Mouse (Mus musculus) midbrain, embryonic 13.5 days (tissue): ENCODE data around the gene Stat1. TPM values are rescaled to one million over a fixed set of nuclear protein-coding genes. Genes with fewer than 3 reads are reported as not detected.

Experiments used
- ATAC-seq: fragments of 200-750 bp; cut with Nextera tagmentation; 2 replicates; pipeline ENCODE4 v1.8.0; 2017; ENCODE audit warnings: mild to moderate bottlenecking, moderate TSS enrichment, moderate library complexity
- H3K27ac ChIP-seq: fragments of 300-500 bp; sonication (generic); 2 replicates; pipeline ENCODE4 v1.5.1; 2015; ENCODE audit warnings: inconsistent platforms, mild to moderate bottlenecking, moderate library complexity
- H3K27me3 ChIP-seq: fragments of 300-500 bp; sonication (generic); 2 replicates; pipeline ENCODE4 v1.6.1; 2015; ENCODE audit warnings: mild to moderate bottlenecking, inconsistent platforms
- H3K36me3 ChIP-seq: fragments of 300-500 bp; sonication (generic); 2 replicates; pipeline ENCODE4 v1.6.1; 2015; ENCODE audit warnings: mild to moderate bottlenecking, inconsistent platforms
- H3K4me1 ChIP-seq: fragments of 300-500 bp; sonication (generic); replicated peaks from 2 replicates; pipeline ENCODE4 v1.6.1; 2015; ENCODE audit warnings: inconsistent platforms
- H3K4me2 ChIP-seq: fragments of 300-500 bp; sonication (generic); replicated peaks from 2 replicates; pipeline ENCODE4 v1.6.1; 2015; ENCODE audit warnings: moderate library complexity, mild to moderate bottlenecking, inconsistent platforms
- H3K4me3 ChIP-seq: fragments of 300-500 bp; sonication (generic); replicated peaks from 2 replicates; pipeline ENCODE4 v1.5.1; 2015; ENCODE audit warnings: mild to moderate bottlenecking, inconsistent platforms
- H3K9ac ChIP-seq: fragments of 300-500 bp; sonication (generic); replicated peaks from 2 replicates; pipeline ENCODE4 v1.6.1; 2015; ENCODE audit warnings: mild to moderate bottlenecking, inconsistent platforms
- H3K9me3 ChIP-seq: fragments of 300-500 bp; sonication (generic); 2 replicates; pipeline ENCODE4 v1.6.1; 2016; ENCODE audit warnings: mild to moderate bottlenecking, inconsistent platforms
- WGBS: fragments of 180-500 bp; shearing (Covaris S2); methylation state at CpG from one replicate; pipeline ENCODE4 v1.1.7; 2015; 5-methylcytosine and 5-hydroxymethylcytosine counted together
- polyA plus RNA-seq: library from polyadenylated mRNA; unstranded; fragments of >200 nt; fragmentation: Nextera tagmentation; extraction: Ambion mirVana; gene quantifications from 2 replicates; pipeline ENCODE4 v1.2.1, GENCODE M21; 2015

The Stat1 gene
- polyA plus RNA-seq, 1 experiment from 2014 or later: 13.5 TPM

GRCm38 (mm10) chr1:52113067-52113665 lies 6.1 kb upstream of the Stat1 start:
- peak; percentile 71 for ATAC-seq
- Histone ChIP-seq H3K9ac (peak overlapping the region; percentile 60), H3K9me3 (no peaks in the 10 kb centered on the region), H3K36me3 (no peaks in the 10 kb centered on the region), H3K4me2 (peak overlapping the region; percentile 56), H3K4me1 (peaks cover 6% of the 10 kb centered on the region), H3K27me3 (0 out of 2 replicates have a peak, but pooled peaks cover 2% of the 10 kb centered on the region), H3K27ac (peak overlapping the region; percentile 82), H3K4me3 (peak overlapping the region; percentile 34)
- WGBS: 24% methylated on average over 7 of the region's 7 CpGs

- Histone ChIP-seq H3K27ac (peak overlapping the region; percentile 82), H3K9me3 (no peaks in the 10 kb centered on the region), H3K36me3 (no peaks in the 10 kb centered on the region), H3K4me3 (peak overlapping the region; percentile 34), H3K4me2 (peak overlapping the region; percentile 56), H3K9ac (peak overlapping the region; percentile 60), H3K4me1 (peaks cover 9% of the 10 kb centered on the region), H3K27me3 (0 out of 2 replicates have a peak, but pooled peaks cover 2% of the 10 kb centered on the region)
- under 1% methylated on average over 32 of the region's 32 CpGs for WGBS
- ATAC-seq: peak; percentile 97
Observed at GRCm38 (mm10) chr1:52113666-52114069, 5.6 kb upstream of the Stat1 start.

- H3K9me3 ChIP-seq: no peaks in the 10 kb centered on the region
- H3K4me1 ChIP-seq: peaks cover 19% of the 10 kb centered on the region
- H3K4me2 ChIP-seq: no peak overlapping the region
- H3K36me3 ChIP-seq: no peaks in the 10 kb centered on the region
- 83% methylated on average over 3 of the region's 3 CpGs for WGBS
- no peak overlapping the region for H3K9ac ChIP-seq
- H3K27me3 ChIP-seq: 0 out of 2 replicates have a peak, but pooled peaks cover 8% of the 10 kb centered on the region
- H3K4me3 ChIP-seq: no peak overlapping the region
- no peak overlapping the region for H3K27ac ChIP-seq
- ATAC-seq: no peak
Observed at GRCm38 (mm10) chr1:52116441-52116840, 2.8 kb upstream of the Stat1 start.

- Histone ChIP-seq H3K4me3 (no peak overlapping the region), H3K4me2 (no peak overlapping the region), H3K9ac (no peak overlapping the region), H3K4me1 (peaks cover 19% of the 10 kb centered on the region), H3K36me3 (no peaks in the 10 kb centered on the region), H3K9me3 (no peaks in the 10 kb centered on the region), H3K27ac (no peak overlapping the region), H3K27me3 (0 out of 2 replicates have a peak, but pooled peaks cover 8% of the 10 kb centered on the region)
- WGBS: 96% methylated on average over 1 of the region's 1 CpGs
- ATAC-seq: no peak
Observed at GRCm38 (mm10) chr1:52117777-52118176, 1.5 kb upstream of the Stat1 start.

- Histone ChIP-seq H3K4me2 (peak overlapping the region; percentile 74), H3K4me1 (peaks cover 13% of the 10 kb centered on the region), H3K4me3 (peak overlapping the region; percentile 78), H3K9me3 (no peaks in the 10 kb centered on the region), H3K9ac (peak overlapping the region; percentile 76), H3K27ac (no peak overlapping the region), H3K27me3 (0 out of 2 replicates have a peak, but pooled peaks cover 8% of the 10 kb centered on the region), H3K36me3 (peaks cover under 1% of the 10 kb centered on the region; the same call in 1 of the 2 replicates)
- 1% methylated on average over 20 of the region's 20 CpGs for WGBS
- peak; percentile 41 for ATAC-seq
Observed at GRCm38 (mm10) chr1:52119691-52120090, 451 bp downstream of the Stat1 start.

GRCm38 (mm10) chr1:52120191-52120590 lies 951 bp downstream of the Stat1 start:
- no peaks in the 10 kb centered on the region for H3K9me3 ChIP-seq
- H3K27ac ChIP-seq: no peak overlapping the region
- H3K4me1 ChIP-seq: peaks cover 13% of the 10 kb centered on the region
- no peak for ATAC-seq
- 33% methylated on average over 10 of the region's 10 CpGs for WGBS
- H3K4me2 ChIP-seq: peak overlapping the region; percentile 74
- H3K36me3 ChIP-seq: peaks cover 3% of the 10 kb centered on the region; the same call in 1 of the 2 replicates
- peak overlapping the region; percentile 76; the same call in 1 of the 2 replicates for H3K9ac ChIP-seq
- H3K27me3 ChIP-seq: 0 out of 2 replicates have a peak, but pooled peaks cover 6% of the 10 kb centered on the region
- peak overlapping the region; percentile 78 for H3K4me3 ChIP-seq

GRCm38 (mm10) chr1:52121052-52121451 lies 1.8 kb downstream of the Stat1 start:
- H3K36me3 ChIP-seq: peaks cover 3% of the 10 kb centered on the region; the same call in 1 of the 2 replicates
- 84% methylated on average over 3 of the region's 3 CpGs for WGBS
- ATAC-seq: no peak
- H3K9ac ChIP-seq: no peak overlapping the region
- no peak overlapping the region for H3K4me2 ChIP-seq
- 0 out of 2 replicates have a peak, but pooled peaks cover 6% of the 10 kb centered on the region for H3K27me3 ChIP-seq
- no peak overlapping the region for H3K27ac ChIP-seq
- H3K9me3 ChIP-seq: no peaks in the 10 kb centered on the region
- no peak overlapping the region for H3K4me3 ChIP-seq
- peaks cover 13% of the 10 kb centered on the region for H3K4me1 ChIP-seq

- no peak for ATAC-seq
- 64% methylated on average over 3 of the region's 3 CpGs for WGBS
- no peaks in the 10 kb centered on the region for H3K9me3 ChIP-seq
- no peak overlapping the region for H3K4me3 ChIP-seq
- no peak overlapping the region for H3K9ac ChIP-seq
- H3K27ac ChIP-seq: no peak overlapping the region
- 0 out of 2 replicates have a peak, but pooled peaks cover 6% of the 10 kb centered on the region for H3K27me3 ChIP-seq
- H3K4me2 ChIP-seq: no peak overlapping the region
- H3K4me1 ChIP-seq: peaks cover 5% of the 10 kb centered on the region
- peaks cover 14% of the 10 kb centered on the region for H3K36me3 ChIP-seq
Observed at GRCm38 (mm10) chr1:52124818-52125217, 5.6 kb downstream of the Stat1 start.

- Histone ChIP-seq H3K36me3 (peaks cover 14% of the 10 kb centered on the region), H3K27me3 (no peaks in the 10 kb centered on the region), H3K4me3 (no peak overlapping the region), H3K27ac (no peak overlapping the region), H3K9me3 (no peaks in the 10 kb centered on the region), H3K4me2 (no peak overlapping the region), H3K4me1 (no peaks in the 10 kb centered on the region), H3K9ac (no peak overlapping the region)
- ATAC-seq: no peak
- WGBS: 93% methylated on average over 6 of the region's 6 CpGs
Observed at GRCm38 (mm10) chr1:52127350-52127749, 8.1 kb downstream of the Stat1 start.

- H3K36me3 ChIP-seq: peaks cover 13% of the 10 kb centered on the region
- H3K4me3 ChIP-seq: no peak overlapping the region
- ATAC-seq: no peak
- no peak overlapping the region for H3K27ac ChIP-seq
- H3K4me2 ChIP-seq: no peak overlapping the region
- WGBS: 79% methylated on average over 6 of the region's 6 CpGs
- no peaks in the 10 kb centered on the region for H3K9me3 ChIP-seq
- H3K9ac ChIP-seq: no peak overlapping the region
- H3K4me1 ChIP-seq: no peaks in the 10 kb centered on the region
- no peaks in the 10 kb centered on the region for H3K27me3 ChIP-seq
Observed at GRCm38 (mm10) chr1:52129794-52130193, 10.6 kb downstream of the Stat1 start.

- peaks cover 4% of the 10 kb centered on the region; the same call in 1 of the 2 replicates for H3K36me3 ChIP-seq
- ATAC-seq: no peak
- H3K27me3 ChIP-seq: no peaks in the 10 kb centered on the region
- no peak overlapping the region for H3K4me3 ChIP-seq
- H3K4me1 ChIP-seq: no peaks in the 10 kb centered on the region
- H3K4me2 ChIP-seq: no peak overlapping the region
- no peaks in the 10 kb centered on the region for H3K9me3 ChIP-seq
- H3K9ac ChIP-seq: no peak overlapping the region
- 86% methylated on average over 11 of the region's 11 CpGs for WGBS
- no peak overlapping the region for H3K27ac ChIP-seq
Observed at GRCm38 (mm10) chr1:52131787-52132377, 12.6 kb downstream of the Stat1 start.

- Histone ChIP-seq H3K4me2 (no peak overlapping the region), H3K4me3 (no peak overlapping the region), H3K9me3 (no peaks in the 10 kb centered on the region), H3K27ac (no peak overlapping the region), H3K27me3 (no peaks in the 10 kb centered on the region), H3K36me3 (no peaks in the 10 kb centered on the region), H3K4me1 (no peaks in the 10 kb centered on the region), H3K9ac (no peak overlapping the region)
- 74% methylated on average over 8 of the region's 8 CpGs for WGBS
- no peak for ATAC-seq
Observed at GRCm38 (mm10) chr1:52133254-52133653, 14.0 kb downstream of the Stat1 start.
